Mouse (Mus musculus) olfactory bulb, adult 2 months (tissue): ENCODE measurements around the gene Olfr1128.
"Not testable (repeated sequence)": the region's sequence is repeated elsewhere in the genome, so short reads cannot be mapped to it uniquely, and the experiment has no call there.

Experiments used
- CTCF ChIP-seq: fragments of 200-500 bp; IDR thresholded peaks from 2 replicates; pipeline ENCODE4 v1.5.1; 2012; ENCODE audit warnings: low read depth, mild to moderate bottlenecking, low read length, moderate library complexity; ENCODE audit not compliant: insufficient read depth
- POLR2A ChIP-seq: fragments of 200-500 bp; IDR thresholded peaks from 2 replicates; pipeline ENCODE4 v1.6.1; 2012; ENCODE audit warnings: mild to moderate bottlenecking, low read depth, low read length, moderate library complexity; ENCODE audit not compliant: insufficient read depth

DNA sequence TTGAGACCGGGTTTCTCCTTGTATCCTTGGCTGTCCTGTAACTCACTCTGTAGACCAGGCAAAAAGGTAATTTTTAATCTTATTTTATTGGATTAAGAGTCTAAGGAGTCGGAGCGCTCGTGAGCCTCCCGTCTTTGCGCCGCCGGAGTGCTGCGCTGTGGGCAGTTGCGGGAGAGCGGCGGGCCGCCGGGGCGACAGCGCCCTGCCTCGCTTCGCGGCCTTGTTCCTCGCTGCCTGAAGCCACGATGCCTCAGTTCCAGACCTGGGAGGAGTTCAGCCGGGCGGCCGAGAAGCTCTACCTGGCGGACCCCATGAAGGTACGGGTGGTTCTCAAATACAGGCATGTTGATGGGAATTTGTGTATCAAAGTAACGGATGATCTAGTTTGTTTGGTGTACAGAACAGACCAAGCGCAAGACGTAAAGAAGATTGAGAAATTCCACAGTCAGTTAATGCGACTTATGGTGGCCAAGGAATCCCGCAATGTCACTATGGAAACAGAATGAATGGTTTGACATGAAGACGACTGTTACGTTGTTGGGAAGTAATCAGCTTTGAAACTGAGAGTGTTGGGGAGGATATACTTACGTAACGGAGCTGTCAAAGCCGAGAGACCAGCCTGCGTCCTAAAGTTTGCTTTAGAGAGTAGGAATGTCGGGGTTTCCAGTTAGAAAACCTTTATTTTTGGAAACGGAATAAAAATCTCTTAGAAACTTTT lies 19.3 kb downstream of the Olfr1128 start:
- not testable (repeated sequence) for TF ChIP-seq CTCF, POLR2A
